Mouse (Mus musculus) kidney, adult 2 months (tissue): ENCODE measurements around the gene Gm10300.

Experiments used
- CTCF ChIP-seq: fragments of 200-500 bp; conservative IDR thresholded peaks from 2 replicates; pipeline ENCODE4 v1.5.1; 2011; ENCODE audit warnings: low read depth, mild to moderate bottlenecking, control low read depth, low read length, moderate library complexity, mixed read lengths; ENCODE audit not compliant: insufficient read depth, insufficient read length
- POLR2A ChIP-seq: fragments of 200-500 bp; IDR thresholded peaks from one replicate; pipeline ENCODE4 v1.6.1; 2011; ENCODE audit warnings: low read depth, low read length, control low read depth

GRCm38 (mm10) chr4:132060040-132060832, 14.3 kb upstream of the Gm10300 start:
- TF ChIP-seq POLR2A (no peak), CTCF (no peak)
